Comparison of ENCODE assay signal across 8 mouse cellular contexts in genomic region chr11:26209811-26210581, GRCm38 (mm10). TPM values are rescaled to one million over a fixed set of nuclear protein-coding genes. Genes with fewer than 3 reads are reported as not detected.
DNase-seq lines count a peak whose midpoint lies in the region; ATAC-seq and TF ChIP-seq lines count a peak whose summit lies in the region.

No protein-coding gene starts in this region.

- peak overlapping the region; percentile 59 for H3K9ac ChIP-seq in lung, postnatal 0 days (replicated peaks; ENCODE audit: low read depth)

- H3K36me3 ChIP-seq in lung, postnatal 0 days (ENCODE audit: insufficient read depth, low read length): no peaks in the 10 kb centered on the region

- ATAC-seq in frontal cortex, adult (ENCODE audit: low TSS enrichment): peak; percentile 81
- peak; percentile 90 to 92 for ATAC-seq in hematopoietic stem cell, adult 5-6 weeks (replicated peaks in 1 of 2; ENCODE audit: insufficient read depth in 1 of 2, low FRiP score in 2 of 2, low TSS enrichment in 1 of 2, low read depth in 1 of 2, poor library complexity in 2 of 2, severe bottlenecking in 2 of 2)
- peak; percentile 98 for ATAC-seq in lung, postnatal 0 days

- peak overlapping the region; percentile 72 for H3K4me3 ChIP-seq in cerebellum, adult 2 months (replicated peaks; ENCODE audit: insufficient read depth, low read depth, low read length)
- H3K4me3 ChIP-seq in lung, postnatal 0 days (ENCODE audit: low read depth, low read length): peak overlapping the region; percentile 80

- H3K4me2 ChIP-seq in lung, postnatal 0 days (replicated peaks; ENCODE audit: low read depth, low read length): peak overlapping the region; percentile 81

- no peaks in the 10 kb centered on the region for H3K9me3 ChIP-seq in lung, postnatal 0 days (ENCODE audit: low read length)

- TF ChIP-seq CTCF in cerebellum, adult 2 months (IDR thresholded peaks at IDR 0.05; ENCODE audit: borderline replicate concordance, insufficient read depth, low read depth, low read length): no peak
- TF ChIP-seq CTCF in lung, postnatal 0 days (IDR thresholded peaks at IDR 0.05): peak; percentile 15; the same call in 1 of the 2 replicates

- TF ChIP-seq POLR2A in cerebellum, adult 2 months (IDR thresholded peaks at IDR 0.05; ENCODE audit: borderline replicate concordance, insufficient read depth, low read length): no peak

- TF ChIP-seq EP300 in lung, postnatal 0 days (IDR thresholded peaks at IDR 0.05): no peak

- 2% methylated on average over 57 of the region's 73 CpGs for WGBS in cerebellum, adult 2 months
- WGBS in lung, postnatal 0 days: 1% methylated on average over 30 of the region's 73 CpGs

- H3K4me1 ChIP-seq in cerebellum, adult 2 months (ENCODE audit: control insufficient read depth, insufficient read depth, low read length): no peaks in the 10 kb centered on the region; the same call in 1 of the 2 replicates
- H3K4me1 ChIP-seq in lung, postnatal 0 days (ENCODE audit: insufficient read depth, low read depth, low read length): no peaks in the 10 kb centered on the region

- peak; percentile 60 for DNase-seq in Muller cell, postnatal 12 days (ENCODE audit: inconsistent ontology term)
- DNase-seq in cerebellum, adult 2 months: peak; percentile 53 to 61
- DNase-seq in layer of hippocampus, postnatal 14 days (ENCODE audit: low spot score in 2 of 2): peak; percentile 39 to 61
- peak; percentile 76 for DNase-seq in lung, postnatal 0 days (ENCODE audit: low spot score)
- peak; percentile 75 for DNase-seq in ovary, postnatal 36 days (ENCODE audit: low spot score)
- peak; percentile 57 to 69 for DNase-seq in thymus, postnatal 36 days

- no peaks in the 10 kb centered on the region for H3K27me3 ChIP-seq in cerebellum, adult 2 months (ENCODE audit: control insufficient read depth, insufficient read depth, low read length)
- no peaks in the 10 kb centered on the region for H3K27me3 ChIP-seq in lung, postnatal 0 days (replicated peaks; ENCODE audit: insufficient read depth, low read length)

- H3K27ac ChIP-seq in cerebellum, adult 2 months (ENCODE audit: insufficient read depth, low read length): no peak overlapping the region
- H3K27ac ChIP-seq in lung, postnatal 0 days (ENCODE audit: low read length): peak overlapping the region; percentile 68

RNA-seq across cellular contexts. Expression of gene 5730522E02Rik, which starts 0.6 kb away (rescaled TPM):
- 0.92 and 1.4 TPM in 2 replicates for polyA plus RNA-seq in cerebellum, adult 2 months (2012; rRNA removed)
- 1.7 TPM in 1 of 2 replicates, not detected in the other for total RNA-seq in hematopoietic stem cell, adult 5-6 weeks (2017)
- total RNA-seq in layer of hippocampus, postnatal 14 days (2021): 10 to 100 TPM; 10.9 to 16.8 TPM
- polyA plus RNA-seq in lung, postnatal 0 days (2015; fragmentation: Nextera tagmentation; extraction: Ambion mirVana): 0.42 and 0.65 TPM in 2 replicates
